Mouse (Mus musculus) urinary bladder, adult 18-20 months (tissue): ENCODE data around the gene Mrps23.

ENCODE experiments used
- DNase-seq, 2 experiments: peaks; one replicate each; pipeline ENCODE4 v3.0.0; 2022; ENCODE audit warnings: low spot score in 2 of 2, mixed read lengths in 2 of 2

Mrps23 gene

GRCm38 (mm10) chr11:88203712-88204532, at the start of gene Mrps23:
Mrps23 (plus strand) TSS chr11:88204388.
- peak; percentile 81 to 93 for DNase-seq

DNA sequence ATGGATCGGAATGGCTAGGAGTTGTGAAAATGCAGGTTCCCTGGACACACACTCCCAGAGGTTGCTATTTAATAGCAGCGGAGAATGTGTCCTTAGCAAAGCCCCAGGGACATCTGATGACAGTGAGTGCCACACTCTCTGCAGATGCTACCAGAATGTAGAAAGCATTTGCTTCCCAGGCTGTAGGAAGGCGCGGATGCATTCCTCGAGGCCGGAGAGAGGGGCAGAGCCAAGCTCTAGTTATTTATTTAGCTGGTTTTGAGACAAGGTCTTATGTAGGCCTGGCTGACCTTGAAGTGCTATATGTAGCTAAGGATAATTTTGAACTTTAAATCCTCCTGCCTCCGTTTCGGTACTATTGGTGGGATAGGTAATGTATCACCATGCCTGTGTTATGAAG, 49.7 kb upstream of the Mrps23 start:
- no peak for DNase-seq

DNA sequence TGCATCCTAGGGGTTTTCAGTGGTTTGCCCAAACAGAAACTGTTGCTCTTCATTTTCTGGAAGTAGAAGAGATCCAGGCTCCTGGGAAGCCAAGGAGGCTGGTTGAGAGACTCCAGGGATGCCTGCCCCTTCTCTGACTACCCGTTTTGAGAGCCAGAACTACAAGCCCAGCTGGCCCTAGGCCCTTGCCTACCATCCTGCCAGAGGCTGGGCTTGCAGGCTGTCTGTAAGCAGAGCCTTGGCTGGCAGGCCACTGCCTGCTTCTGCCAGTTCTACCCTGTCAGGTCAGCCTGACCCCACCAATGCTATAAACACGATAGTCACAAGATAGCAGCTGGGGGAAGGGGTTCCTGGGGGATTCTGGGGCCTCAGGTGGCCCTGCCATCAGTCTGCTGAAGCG, 48.7 kb upstream of the Mrps23 start:
- no peak for DNase-seq

DNA sequence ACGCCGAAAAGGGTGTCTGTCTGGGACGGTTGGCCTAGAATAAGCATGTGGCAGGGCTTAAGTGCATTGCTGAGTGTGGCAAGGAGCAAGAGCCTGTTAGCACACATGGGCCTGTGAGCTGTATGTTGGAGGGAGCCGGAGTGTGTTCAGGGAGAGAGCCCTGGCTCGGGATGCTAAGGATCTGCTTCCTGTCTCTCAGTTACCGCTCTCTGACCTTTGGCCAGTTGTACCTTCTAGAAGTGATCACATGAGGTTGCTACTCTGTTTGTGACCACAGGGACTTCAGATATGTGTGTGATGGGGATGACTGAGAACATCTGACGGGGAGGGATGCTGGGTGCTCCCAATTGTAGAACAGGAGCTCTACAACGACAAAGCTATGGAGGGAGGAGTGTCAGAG, 48.2 kb upstream of the Mrps23 start:
- no peak for DNase-seq

DNA sequence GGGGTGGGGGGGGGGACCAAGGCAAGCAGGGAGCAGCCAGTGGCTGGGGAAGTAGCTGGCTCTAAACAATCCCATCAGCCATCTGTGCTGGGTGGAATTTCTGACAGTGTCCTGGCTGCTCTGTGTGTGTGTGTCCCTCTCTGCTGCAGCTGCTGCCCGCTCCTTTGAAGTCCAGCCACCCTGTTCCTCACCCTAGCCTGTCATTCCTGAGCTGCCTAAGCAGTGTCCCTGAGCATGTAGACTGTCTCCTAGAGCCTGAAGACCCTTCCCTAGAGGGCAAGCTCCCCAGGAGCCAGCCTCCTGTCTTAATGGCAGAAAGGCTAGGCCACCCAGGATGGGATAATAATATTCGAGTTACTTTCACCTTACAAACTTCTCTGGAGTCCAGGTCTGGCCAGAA, 47.8 kb upstream of the Mrps23 start:
- DNase-seq, result no peak

GRCm38 (mm10) chr11:88158842-88159246, 45.3 kb upstream of the Mrps23 start:
- peak in 1 of 2 experiments; percentile 66 for DNase-seq

DNA sequence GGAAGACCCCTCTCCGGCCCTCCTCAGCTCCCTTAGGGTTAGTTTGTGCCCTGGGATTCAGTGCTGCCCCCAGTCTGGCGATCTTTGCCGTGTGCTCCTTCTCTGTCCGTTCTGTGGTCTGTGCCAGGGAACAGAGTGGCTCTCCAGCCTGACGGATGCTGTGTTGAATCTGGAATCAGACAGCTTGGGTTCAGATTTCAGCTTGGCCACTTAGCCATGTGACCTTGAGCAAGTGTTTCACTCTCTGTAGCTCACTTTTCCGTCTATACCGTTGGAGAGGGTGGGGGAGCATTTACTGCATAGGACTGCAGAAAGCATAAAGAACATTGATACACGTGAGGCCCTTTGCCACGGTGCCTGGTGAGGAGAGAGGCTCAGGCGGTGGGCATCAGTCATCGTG, 44.8 kb upstream of the Mrps23 start:
- no peak for DNase-seq

GRCm38 (mm10) chr11:88160316-88160715, 43.9 kb upstream of the Mrps23 start:
- DNase-seq, result no peak

GRCm38 (mm10) chr11:88161051-88161581, 43.1 kb upstream of the Mrps23 start:
- DNase-seq, result peak; percentile 66 to 82

DNA sequence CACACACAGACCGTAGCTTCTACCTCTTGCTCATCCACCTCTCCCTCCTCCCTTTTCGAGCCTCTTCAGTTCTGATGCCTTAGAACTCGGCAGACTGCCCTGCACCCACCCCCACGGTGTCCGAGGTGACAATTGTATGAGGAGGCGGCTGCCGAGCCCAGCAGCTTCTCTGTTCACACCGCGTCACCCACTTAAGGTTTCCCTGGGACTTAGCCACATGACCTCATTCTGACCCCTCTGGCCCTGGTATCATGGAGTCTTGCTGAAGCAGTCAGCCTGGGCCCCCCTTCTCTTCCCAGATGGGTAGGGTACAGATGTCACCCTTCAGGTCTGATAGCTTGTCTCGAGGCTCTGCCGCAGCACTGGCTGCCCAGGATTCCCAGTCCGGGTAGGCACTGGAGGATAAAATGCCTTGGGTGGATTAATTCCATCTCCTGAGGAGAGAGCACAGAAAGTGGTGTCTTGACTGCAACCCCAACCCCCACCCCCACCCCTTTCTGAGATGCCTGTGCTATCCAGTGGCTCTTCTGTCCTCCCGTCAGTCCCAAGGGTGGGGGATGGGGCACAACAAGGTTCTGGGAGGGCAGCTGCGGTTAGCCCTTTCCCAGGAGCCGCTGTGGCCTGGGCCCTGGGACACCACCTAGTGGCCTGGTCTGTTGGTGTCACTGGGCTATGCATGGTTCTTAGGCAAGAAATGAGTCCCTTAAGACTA, 42.4 kb upstream of the Mrps23 start:
- DNase-seq, result peak; percentile 77 to 86

GRCm38 (mm10) chr11:88162740-88163139, 41.4 kb upstream of the Mrps23 start:
- DNase-seq, result no peak

GRCm38 (mm10) chr11:88164213-88164723, 39.9 kb upstream of the Mrps23 start:
- DNase-seq, result no peak

- DNase-seq, result peak in 1 of 2 experiments; percentile 78
These were observed 39.3 kb upstream of the Mrps23 start for GRCm38 (mm10) chr11:88164801-88165377.

GRCm38 (mm10) chr11:88165683-88166364, 38.4 kb upstream of the Mrps23 start:
- no peak for DNase-seq

- no peak for DNase-seq
These were observed 37.7 kb upstream of the Mrps23 start for GRCm38 (mm10) chr11:88166471-88166870.

DNA sequence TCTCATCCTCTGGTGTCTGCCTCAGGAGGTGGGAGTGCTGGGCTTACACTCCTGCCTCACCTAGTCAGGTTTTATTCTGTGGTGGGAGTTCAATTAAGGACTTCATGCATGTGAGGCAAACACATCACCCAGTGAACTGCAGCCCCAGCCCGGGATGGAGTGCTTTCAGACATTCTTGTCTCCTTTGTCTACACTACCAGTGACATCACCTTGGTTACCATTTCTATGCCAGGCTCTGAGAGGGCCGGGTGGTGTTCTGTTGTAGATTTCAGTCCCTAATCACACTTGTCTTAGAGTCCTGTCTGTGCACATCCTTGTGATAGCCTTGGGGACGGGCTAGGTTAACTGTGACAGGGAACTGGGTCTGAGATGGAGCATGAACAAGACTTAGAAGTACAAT, 35.6 kb upstream of the Mrps23 start:
- no peak for DNase-seq

GRCm38 (mm10) chr11:88169531-88170040, 34.6 kb upstream of the Mrps23 start:
- DNase-seq, result no peak

DNA sequence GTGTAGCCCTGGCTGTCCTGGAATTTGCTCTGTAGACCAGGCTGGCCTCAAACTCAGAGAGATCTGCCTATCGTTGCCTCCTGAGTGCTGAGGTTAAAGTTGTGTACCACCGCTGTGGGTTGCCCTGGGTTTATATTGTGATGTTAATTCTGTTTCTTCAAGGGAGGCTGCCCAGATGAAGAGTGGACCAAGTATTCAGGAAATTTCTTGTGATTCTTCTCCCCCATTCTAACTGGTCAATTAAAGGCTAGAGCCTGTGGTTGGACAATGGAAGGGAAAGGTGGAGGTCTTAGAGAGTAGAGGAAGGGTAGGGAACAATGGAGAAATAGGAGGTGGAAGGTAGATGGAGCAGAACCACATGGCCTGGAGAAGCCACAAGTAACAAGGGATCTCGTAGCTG, 33.6 kb upstream of the Mrps23 start:
- no peak for DNase-seq

DNA sequence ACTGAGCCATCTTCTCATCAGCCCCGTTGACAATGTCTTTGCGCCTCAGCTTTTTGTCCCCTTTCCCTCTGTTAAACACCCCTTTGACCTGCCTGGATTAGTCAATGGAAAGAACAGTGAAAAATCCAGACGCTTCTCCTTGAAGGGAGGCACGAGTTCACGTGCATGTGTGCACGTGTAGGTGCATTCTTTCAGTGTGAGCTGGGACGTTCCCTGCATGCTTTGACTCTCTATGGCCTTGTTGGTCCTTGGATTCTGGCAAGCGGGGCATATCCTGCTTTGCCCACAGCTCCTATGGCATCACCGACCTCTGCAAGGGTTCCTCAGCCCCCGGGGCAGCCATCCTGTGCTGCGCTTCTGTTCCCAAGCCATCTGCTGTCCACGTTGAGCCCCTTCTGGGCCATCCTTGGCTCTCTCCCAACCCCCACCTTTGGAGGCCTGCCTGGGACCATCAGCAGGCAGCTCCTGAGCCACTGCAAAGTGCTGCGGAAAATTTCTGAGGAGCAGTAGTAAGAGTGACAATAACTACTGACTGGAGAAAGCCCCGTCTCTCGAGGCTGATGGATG, 32.2 kb upstream of the Mrps23 start:
- no peak for DNase-seq

- DNase-seq, result no peak
These were observed 31.4 kb upstream of the Mrps23 start for GRCm38 (mm10) chr11:88172601-88173325.
